Mouse (Mus musculus) embryonic facial prominence, embryonic 11.5 days (tissue): Measurements from ENCODE around the gene Xylt1. TPM values are rescaled to one million over a fixed set of nuclear protein-coding genes. Genes with fewer than 3 reads are reported as not detected.
A peak's percentile ranks its signal among the peaks of the same experiment; 100 is the strongest.

Experiments
- ATAC-seq: fragments of 200-750 bp; cut with Nextera tagmentation; replicated peaks from 2 replicates; pipeline ENCODE4 v1.8.0; 2017; ENCODE audit warnings: low read depth; ENCODE audit not compliant: insufficient number of reproducible peaks, low FRiP score, low TSS enrichment
- DNase-seq: peaks from one replicate; pipeline ENCODE4 v3.0.0-alpha.2; 2015; ENCODE audit warnings: low spot score
- H3K27ac ChIP-seq: fragments of 300-500 bp; sonication (generic); replicated peaks from 2 replicates; pipeline ENCODE4 v1.5.1; 2014; ENCODE audit warnings: mild to moderate bottlenecking, low read depth, low read length, control low read depth
- H3K27me3 ChIP-seq: fragments of 300-500 bp; sonication (generic); 2 replicates; pipeline ENCODE4 v1.6.1; 2014; ENCODE audit warnings: mild to moderate bottlenecking, low read length, moderate library complexity, mixed read lengths; ENCODE audit not compliant: control insufficient read depth, insufficient read depth
- H3K36me3 ChIP-seq: fragments of 300-500 bp; sonication (generic); replicated peaks from 2 replicates; pipeline ENCODE4 v1.6.1; 2014; ENCODE audit warnings: low read depth, mild to moderate bottlenecking, low read length, moderate library complexity, mixed read lengths; ENCODE audit not compliant: control insufficient read depth, insufficient read depth
- H3K4me1 ChIP-seq: fragments of 300-500 bp; sonication (generic); 2 replicates; pipeline ENCODE4 v1.6.1; 2014; ENCODE audit warnings: low read length, mixed read lengths; ENCODE audit not compliant: control insufficient read depth, insufficient read depth
- H3K4me2 ChIP-seq: fragments of 300-500 bp; sonication (generic); 2 replicates; pipeline ENCODE4 v1.6.1; 2014; ENCODE audit warnings: low read depth, mild to moderate bottlenecking, control low read depth, low read length, moderate library complexity
- H3K4me3 ChIP-seq: fragments of 300-500 bp; sonication (generic); 2 replicates; pipeline ENCODE4 v1.5.1; 2014; ENCODE audit warnings: low read depth, low read length, control low read depth
- H3K9ac ChIP-seq: fragments of 300-500 bp; sonication (generic); replicated peaks from 2 replicates; pipeline ENCODE4 v1.6.1; 2014; ENCODE audit warnings: mild to moderate bottlenecking, control low read depth, low read length
- H3K9me3 ChIP-seq: fragments of 300-500 bp; sonication (generic); replicated peaks from 2 replicates; pipeline ENCODE4 v1.6.1; 2016; ENCODE audit warnings: mild to moderate bottlenecking, low read length, inconsistent platforms, mixed read lengths; ENCODE audit not compliant: control insufficient read depth
- WGBS: fragments of 180-500 bp; shearing (Covaris S2); extraction: QIAGEN DNeasy Blood & Tissue Kit; methylation state at CpG from one replicate; pipeline ENCODE4 v1.1.7; 2014; 5-methylcytosine and 5-hydroxymethylcytosine counted together
- polyA plus RNA-seq: library from polyadenylated mRNA; unstranded; fragments of >200 nt; fragmentation: Nextera tagmentation; extraction: Ambion mirVana; gene quantifications from 2 replicates; pipeline ENCODE4 v1.2.1, GENCODE M21; 2014

Xylt1 gene
- polyA plus RNA-seq, 1 experiment from 2014 or later, result 1.4 TPM

DNA sequence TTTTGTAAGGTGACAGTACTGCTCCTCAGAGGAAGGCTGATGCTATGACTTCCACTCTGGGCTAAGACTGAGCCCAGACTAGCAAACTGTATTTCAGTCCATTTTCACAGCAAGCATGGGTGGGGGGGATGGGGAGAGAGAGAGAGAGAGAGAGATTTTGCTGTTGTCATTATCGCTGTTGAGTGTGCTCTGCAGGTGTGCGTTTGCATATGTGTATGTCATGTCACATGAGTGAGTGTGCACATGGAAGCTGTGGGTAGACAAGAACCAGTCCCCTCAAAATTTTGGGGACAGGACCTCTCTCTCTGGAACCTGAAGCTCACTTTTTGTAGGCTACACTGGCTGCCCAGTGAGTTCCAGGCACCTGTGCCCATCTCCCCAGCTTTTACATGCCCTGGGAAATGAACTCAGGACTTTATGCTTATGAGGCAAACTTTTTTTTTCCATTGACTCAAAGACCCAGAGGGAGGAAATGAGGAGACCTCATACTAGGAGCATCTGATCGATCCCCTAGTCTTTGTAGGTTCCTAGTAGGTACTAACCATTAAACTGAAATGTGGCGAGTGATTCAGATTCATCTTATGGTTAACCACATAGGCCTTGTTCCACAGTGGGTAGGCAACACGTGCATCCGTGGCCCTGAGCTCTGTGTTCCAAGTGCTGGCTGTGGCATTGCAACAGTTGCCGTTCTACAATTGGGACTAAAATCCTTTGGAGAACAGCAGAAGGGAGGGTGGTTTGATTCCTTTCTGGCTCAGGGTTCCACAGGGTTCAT, 85.4 kb downstream of the Xylt1 start:
- ATAC-seq (no peak), DNase-seq (no peak)
- 88% methylated on average over 7 of the region's 7 CpGs for WGBS
- no peak overlapping the region for H3K27ac ChIP-seq
- H3K9ac ChIP-seq, result no peak overlapping the region
- H3K9me3 ChIP-seq, result no peaks in the 10 kb centered on the region
- no peaks in the 10 kb centered on the region for H3K36me3 ChIP-seq
- H3K4me2 ChIP-seq, result no peak overlapping the region
- no peaks in the 10 kb centered on the region; the same call in 1 of the 2 replicates for H3K4me1 ChIP-seq
- H3K27me3 ChIP-seq, result no peaks in the 10 kb centered on the region
- H3K4me3 ChIP-seq, result no peak overlapping the region

DNA sequence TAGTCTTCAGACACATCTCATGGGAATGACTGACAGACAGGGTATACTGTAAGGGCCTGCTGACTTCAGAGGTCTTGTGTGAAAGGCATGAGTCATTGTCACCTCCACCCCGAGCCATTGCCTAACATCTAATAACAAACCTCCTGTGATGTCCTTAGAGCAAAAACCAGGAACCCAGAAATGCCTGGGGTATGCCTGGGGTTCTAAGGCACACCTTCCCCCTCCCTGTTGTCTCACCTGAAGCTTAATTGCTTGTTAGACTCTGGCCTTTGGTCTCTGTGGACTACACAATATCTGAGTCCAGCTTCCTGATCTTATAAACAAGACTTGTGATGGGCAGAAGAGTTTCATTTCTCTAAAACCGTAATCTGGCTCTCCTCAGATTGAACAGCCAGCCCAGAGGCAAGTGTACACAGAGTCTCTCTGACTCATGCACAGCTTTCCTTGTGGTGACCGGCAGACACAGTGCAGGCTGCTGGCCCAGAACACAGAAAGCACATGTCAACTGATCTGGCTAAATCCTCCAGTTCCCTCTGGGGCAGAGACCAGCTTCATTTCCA, 89.5 kb downstream of the Xylt1 start:
- ATAC-seq, result no peak
- Histone ChIP-seq H3K27ac (no peak overlapping the region), H3K4me2 (no peak overlapping the region), H3K36me3 (no peaks in the 10 kb centered on the region), H3K27me3 (no peaks in the 10 kb centered on the region), H3K9me3 (no peaks in the 10 kb centered on the region), H3K4me1 (peaks cover 2% of the 10 kb centered on the region), H3K4me3 (no peak overlapping the region), H3K9ac (no peak overlapping the region)
- 67% methylated on average over 3 of the region's 3 CpGs for WGBS
- DNase-seq, result no peak

DNA sequence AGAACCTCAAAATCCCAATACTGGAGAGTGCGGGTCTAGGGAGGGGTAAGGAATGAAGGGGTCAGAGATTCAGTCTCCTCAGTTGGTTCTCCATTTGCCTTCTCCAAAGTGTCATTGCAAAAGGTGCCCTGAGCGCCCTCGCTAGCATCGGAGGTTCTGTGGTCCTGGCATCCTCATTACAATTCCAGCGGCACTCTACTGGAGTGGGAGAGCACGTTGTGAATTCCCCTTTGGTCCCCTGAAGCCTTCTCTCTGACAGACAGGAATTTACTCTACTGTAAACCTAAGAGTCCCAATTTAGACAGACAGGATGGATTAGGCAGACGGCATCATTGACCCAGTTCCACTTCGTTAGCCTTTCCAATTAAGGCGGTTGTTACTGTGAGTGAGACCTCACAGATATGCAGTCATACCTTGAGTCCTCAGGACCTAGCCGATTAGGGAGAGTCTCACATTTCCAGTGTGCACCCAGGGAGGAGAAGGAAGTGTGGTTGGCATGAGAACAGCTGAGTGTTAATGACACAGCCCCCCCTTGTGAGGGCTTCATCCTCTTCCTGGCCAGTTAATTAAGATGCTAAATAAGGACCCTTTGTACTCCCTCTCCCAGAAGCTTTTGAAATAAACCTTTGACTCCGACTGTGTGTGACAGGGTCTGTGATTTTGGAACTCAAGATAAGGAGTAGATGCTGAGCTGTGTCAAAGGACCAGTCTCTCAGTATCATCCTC, 91.4 kb downstream of the Xylt1 start:
- 31% methylated on average over 11 of the region's 11 CpGs for WGBS
- Histone ChIP-seq H3K9ac (no peak overlapping the region), H3K4me2 (no peak overlapping the region), H3K9me3 (no peaks in the 10 kb centered on the region), H3K4me1 (peaks cover 2% of the 10 kb centered on the region), H3K27me3 (no peaks in the 10 kb centered on the region), H3K4me3 (no peak overlapping the region), H3K27ac (no peak overlapping the region), H3K36me3 (no peaks in the 10 kb centered on the region)
- no peak; the same call in 1 of the 2 replicates for ATAC-seq
- DNase-seq, result no peak

DNA sequence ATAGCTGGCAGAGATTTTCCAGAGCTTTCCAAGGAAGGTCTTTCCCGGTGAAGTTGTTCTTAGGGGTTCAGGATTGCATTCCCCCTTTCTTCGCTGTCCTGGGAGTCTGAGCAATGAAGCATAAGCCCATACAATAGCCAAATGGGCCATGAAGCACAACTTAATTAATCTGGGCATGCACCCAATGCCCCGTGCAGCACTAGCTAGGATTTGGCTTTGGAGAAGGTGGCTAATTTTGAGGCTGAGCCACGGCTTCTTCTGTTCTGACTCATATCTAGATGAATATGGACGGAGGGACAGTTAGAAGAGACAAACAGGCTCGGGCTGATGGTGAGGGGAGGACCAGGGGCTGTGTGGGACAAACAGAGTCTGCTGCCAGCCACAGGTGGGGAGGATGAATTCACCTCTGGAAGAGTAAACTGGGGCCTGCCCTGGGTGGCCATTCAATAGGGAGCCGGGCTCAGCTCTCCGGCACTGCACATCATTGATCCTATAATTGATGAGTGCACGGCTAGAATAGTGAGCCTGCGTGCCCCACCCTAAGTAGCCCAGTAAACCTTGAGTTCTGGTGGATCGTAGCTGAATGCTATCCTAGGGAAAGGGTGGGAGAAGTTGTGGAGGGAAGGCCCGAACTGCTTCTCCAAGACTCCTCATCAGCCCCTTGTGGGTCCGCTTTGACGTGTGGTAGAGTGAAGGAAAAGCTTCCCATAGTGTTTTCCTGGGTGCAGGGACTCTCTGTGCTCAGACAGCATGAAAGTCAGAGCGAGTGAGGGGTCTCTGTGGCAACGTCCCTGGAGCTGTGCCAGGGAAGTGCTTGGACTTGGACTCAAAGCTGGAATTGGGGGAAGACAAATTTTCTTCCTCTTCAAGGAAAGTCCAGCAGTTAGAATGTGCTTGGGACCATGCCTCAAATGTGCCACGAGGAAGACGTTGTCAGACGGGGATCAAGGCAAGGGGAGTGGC, 92.3 kb downstream of the Xylt1 start:
- no peak overlapping the region for H3K4me3 ChIP-seq
- H3K36me3 ChIP-seq, result no peaks in the 10 kb centered on the region
- no peaks in the 10 kb centered on the region for H3K27me3 ChIP-seq
- H3K27ac ChIP-seq, result no peak overlapping the region
- H3K9me3 ChIP-seq, result no peaks in the 10 kb centered on the region
- peaks cover 2% of the 10 kb centered on the region for H3K4me1 ChIP-seq
- H3K4me2 ChIP-seq, result no peak overlapping the region
- WGBS, result 47% methylated on average over 19 of the region's 19 CpGs
- DNase-seq (no peak), ATAC-seq (no peak)
- no peak overlapping the region for H3K9ac ChIP-seq

DNA sequence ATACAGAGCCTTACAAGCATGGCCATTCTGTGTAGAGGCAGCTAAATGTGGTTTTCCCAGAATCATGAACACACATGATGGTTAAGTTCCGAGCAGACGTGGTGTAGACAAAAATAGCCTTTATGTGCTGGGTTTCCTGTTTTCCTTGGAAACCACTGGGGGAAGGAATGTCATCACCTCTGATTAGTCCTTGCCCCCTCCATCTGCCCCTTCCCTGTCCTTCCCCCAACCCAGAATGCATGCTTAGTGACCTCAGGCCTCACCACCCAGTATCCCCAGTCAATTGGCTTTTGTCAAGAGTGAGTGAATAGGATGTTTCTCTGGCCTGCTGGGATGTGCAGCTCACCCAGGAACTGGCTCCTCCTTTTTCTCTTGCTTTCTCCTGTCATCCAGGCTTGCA, 93.5 kb downstream of the Xylt1 start:
- 0 out of 2 replicates have a peak, but pooled peaks have one; percentile 44 for ATAC-seq
- DNase-seq, result peak; percentile 33
- H3K27me3 ChIP-seq, result no peaks in the 10 kb centered on the region
- H3K4me1 ChIP-seq, result peaks cover 2% of the 10 kb centered on the region
- H3K4me2 ChIP-seq, result no peak overlapping the region
- no peak overlapping the region for H3K4me3 ChIP-seq
- H3K27ac ChIP-seq, result no peak overlapping the region
- no peaks in the 10 kb centered on the region for H3K9me3 ChIP-seq
- WGBS, result 18% methylated on average over 2 of the region's 2 CpGs
- no peaks in the 10 kb centered on the region for H3K36me3 ChIP-seq
- no peak overlapping the region for H3K9ac ChIP-seq

DNA sequence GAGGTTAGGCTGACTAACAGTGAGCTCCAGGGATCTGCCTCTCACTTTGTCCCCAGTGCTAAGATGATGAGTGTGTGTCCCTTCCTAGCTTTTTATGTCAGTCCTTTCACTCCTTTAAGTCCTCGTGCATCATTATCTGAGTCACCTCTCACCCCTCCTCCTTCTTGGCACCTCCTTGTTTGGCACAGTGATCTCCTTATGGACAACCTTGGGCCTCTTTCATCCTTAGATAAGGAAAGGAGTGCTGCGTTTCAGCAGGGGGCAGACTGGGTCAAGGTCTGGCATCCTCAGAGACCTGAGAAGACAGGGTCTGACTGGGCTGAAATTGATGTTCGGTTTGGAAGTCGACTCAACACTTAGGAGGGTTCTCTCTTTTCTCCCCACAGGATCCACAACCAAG, 94.3 kb downstream of the Xylt1 start:
- Histone ChIP-seq H3K36me3 (no peaks in the 10 kb centered on the region), H3K9me3 (no peaks in the 10 kb centered on the region), H3K27ac (no peak overlapping the region), H3K4me2 (no peak overlapping the region), H3K4me1 (peaks cover 2% of the 10 kb centered on the region; the same call in 1 of the 2 replicates), H3K9ac (no peak overlapping the region), H3K4me3 (no peak overlapping the region), H3K27me3 (no peaks in the 10 kb centered on the region)
- no peak for DNase-seq
- no peak for ATAC-seq
- 48% methylated on average over 4 of the region's 4 CpGs for WGBS

DNA sequence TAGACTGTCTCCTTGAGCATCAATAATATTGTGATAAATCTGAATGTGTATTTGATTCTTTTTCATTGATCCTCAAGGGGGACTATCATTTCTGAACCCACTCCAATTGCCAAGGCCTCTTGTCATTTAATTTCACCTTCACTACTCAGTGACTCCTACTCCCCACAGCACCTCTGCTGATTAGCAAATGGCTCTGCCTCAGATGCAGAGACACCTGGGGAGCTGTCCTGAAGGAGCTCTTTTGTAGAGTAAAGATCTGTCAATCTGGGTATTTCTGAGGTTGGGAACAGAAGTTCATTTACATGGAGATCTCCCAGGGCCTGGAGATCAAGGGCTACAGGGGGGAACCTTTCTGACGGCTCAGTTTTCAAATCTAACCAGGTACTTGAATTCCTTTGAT, 98.2 kb downstream of the Xylt1 start:
- no peaks in the 10 kb centered on the region for H3K9me3 ChIP-seq
- no peak overlapping the region for H3K27ac ChIP-seq
- no peak overlapping the region for H3K4me3 ChIP-seq
- WGBS, result 10% methylated on average over 1 of the region's 1 CpGs
- no peaks in the 10 kb centered on the region for H3K36me3 ChIP-seq
- ATAC-seq (no peak), DNase-seq (no peak)
- H3K4me1 ChIP-seq, result no peaks in the 10 kb centered on the region
- no peaks in the 10 kb centered on the region for H3K27me3 ChIP-seq
- H3K4me2 ChIP-seq, result no peak overlapping the region
- H3K9ac ChIP-seq, result no peak overlapping the region
